Mouse (Mus musculus): ENCODE data around the gene Nxn. TPM values are rescaled to one million over a fixed set of nuclear protein-coding genes. Genes with fewer than 3 reads are reported as not detected.

Nxn gene
- polyA plus RNA-seq (2011; ENCODE audit: insufficient read depth, insufficient read length, low read depth, missing spikeins), result 51.7 and 57.7 TPM in 2 replicates

GRCm38 (mm10) chr11:76398798-76399586, at the start of gene Nxn:
TSS of gene Nxn (minus strand) at chr11:76399140.
- no peaks in the 10 kb centered on the region for H3K27me3 ChIP-seq (ENCODE audit: control insufficient read depth, insufficient read depth, low read length, poor library complexity, severe bottlenecking)
- H3K9me3 ChIP-seq (replicated peaks; ENCODE audit: control insufficient read depth, insufficient read depth, low read length, poor library complexity, severe bottlenecking), result no peaks in the 10 kb centered on the region
- no peak for TF ChIP-seq CTCF (IDR thresholded peaks at IDR 0.05; ENCODE audit: low read depth, low read length)
- peaks cover 6% of the 10 kb centered on the region for H3K4me1 ChIP-seq (ENCODE audit: control insufficient read depth, insufficient read depth, low read length)
- peak within 1 kb of the TSS; percentile 34; the same call in 1 of the 2 replicates for H3K27ac ChIP-seq (ENCODE audit: insufficient read depth, low read length)
- peak within 1 kb of the TSS; percentile 84 for H3K9ac ChIP-seq (ENCODE audit: low read depth, poor library complexity, severe bottlenecking)
- H3K4me3 ChIP-seq (ENCODE audit: low read depth, low read length), result peak within 1 kb of the TSS; percentile 85
- no peaks in the 10 kb centered on the region for H3K36me3 ChIP-seq (ENCODE audit: control insufficient read depth, insufficient read depth, low read length, poor library complexity, severe bottlenecking)

- no peak overlapping the region for H3K9ac ChIP-seq (ENCODE audit: low read depth, poor library complexity, severe bottlenecking)
- no peaks in the 10 kb centered on the region for H3K27me3 ChIP-seq (ENCODE audit: control insufficient read depth, insufficient read depth, low read length, poor library complexity, severe bottlenecking)
- no peak overlapping the region for H3K4me3 ChIP-seq (ENCODE audit: low read depth, low read length)
- H3K9me3 ChIP-seq (replicated peaks; ENCODE audit: control insufficient read depth, insufficient read depth, low read length, poor library complexity, severe bottlenecking), result no peaks in the 10 kb centered on the region
- no peaks in the 10 kb centered on the region for H3K36me3 ChIP-seq (ENCODE audit: control insufficient read depth, insufficient read depth, low read length, poor library complexity, severe bottlenecking)
- no peaks in the 10 kb centered on the region for H3K4me1 ChIP-seq (ENCODE audit: control insufficient read depth, insufficient read depth, low read length)
- no peak for TF ChIP-seq EP300 (IDR thresholded peaks at IDR 0.05; ENCODE audit: insufficient read depth, low read depth, low read length)
- no peak for TF ChIP-seq CTCF (IDR thresholded peaks at IDR 0.05; ENCODE audit: low read depth, low read length)
- TF ChIP-seq POLR2A (IDR thresholded peaks at IDR 0.05; ENCODE audit: insufficient read depth, low read length), result no peak
- no peak overlapping the region for H3K27ac ChIP-seq (ENCODE audit: insufficient read depth, low read length)
These were observed 47.3 kb upstream of the Nxn start for GRCm38 (mm10) chr11:76446251-76446650.

GRCm38 (mm10) chr11:76445459-76445858, 46.5 kb upstream of the Nxn start:
- H3K27ac ChIP-seq (ENCODE audit: insufficient read depth, low read length), result no peak overlapping the region
- TF ChIP-seq CTCF (IDR thresholded peaks at IDR 0.05; ENCODE audit: low read depth, low read length) (no peak), POLR2A (IDR thresholded peaks at IDR 0.05; ENCODE audit: insufficient read depth, low read length) (no peak)
- no peaks in the 10 kb centered on the region for H3K9me3 ChIP-seq (replicated peaks; ENCODE audit: control insufficient read depth, insufficient read depth, low read length, poor library complexity, severe bottlenecking)
- H3K27me3 ChIP-seq (ENCODE audit: control insufficient read depth, insufficient read depth, low read length, poor library complexity, severe bottlenecking), result no peaks in the 10 kb centered on the region
- no peaks in the 10 kb centered on the region for H3K36me3 ChIP-seq (ENCODE audit: control insufficient read depth, insufficient read depth, low read length, poor library complexity, severe bottlenecking)
- H3K9ac ChIP-seq (ENCODE audit: low read depth, poor library complexity, severe bottlenecking), result no peak overlapping the region
- no peak overlapping the region for H3K4me3 ChIP-seq (ENCODE audit: low read depth, low read length)
- H3K4me1 ChIP-seq (ENCODE audit: control insufficient read depth, insufficient read depth, low read length), result no peaks in the 10 kb centered on the region

GRCm38 (mm10) chr11:76439666-76440065, 40.7 kb upstream of the Nxn start:
- Histone ChIP-seq H3K9me3 (replicated peaks; ENCODE audit: control insufficient read depth, insufficient read depth, low read length, poor library complexity, severe bottlenecking) (no peaks in the 10 kb centered on the region), H3K9ac (ENCODE audit: low read depth, poor library complexity, severe bottlenecking) (no peak overlapping the region), H3K36me3 (ENCODE audit: control insufficient read depth, insufficient read depth, low read length, poor library complexity, severe bottlenecking) (no peaks in the 10 kb centered on the region), H3K27ac (ENCODE audit: insufficient read depth, low read length) (no peak overlapping the region), H3K4me1 (ENCODE audit: control insufficient read depth, insufficient read depth, low read length) (no peaks in the 10 kb centered on the region), H3K4me3 (ENCODE audit: low read depth, low read length) (no peak overlapping the region), H3K27me3 (ENCODE audit: control insufficient read depth, insufficient read depth, low read length, poor library complexity, severe bottlenecking) (no peaks in the 10 kb centered on the region)
- TF ChIP-seq CTCF (IDR thresholded peaks at IDR 0.05; ENCODE audit: low read depth, low read length), result no peak
- no peak for TF ChIP-seq POLR2A (IDR thresholded peaks at IDR 0.05; ENCODE audit: insufficient read depth, low read length)
- TF ChIP-seq EP300 (IDR thresholded peaks at IDR 0.05; ENCODE audit: insufficient read depth, low read depth, low read length), result no peak

GRCm38 (mm10) chr11:76436864-76437437, 38.0 kb upstream of the Nxn start:
- no peaks in the 10 kb centered on the region for H3K27me3 ChIP-seq (ENCODE audit: control insufficient read depth, insufficient read depth, low read length, poor library complexity, severe bottlenecking)
- no peaks in the 10 kb centered on the region for H3K4me1 ChIP-seq (ENCODE audit: control insufficient read depth, insufficient read depth, low read length)
- H3K36me3 ChIP-seq (ENCODE audit: control insufficient read depth, insufficient read depth, low read length, poor library complexity, severe bottlenecking), result no peaks in the 10 kb centered on the region
- peak overlapping the region; percentile 21 for H3K9ac ChIP-seq (ENCODE audit: low read depth, poor library complexity, severe bottlenecking)
- no peaks in the 10 kb centered on the region for H3K9me3 ChIP-seq (replicated peaks; ENCODE audit: control insufficient read depth, insufficient read depth, low read length, poor library complexity, severe bottlenecking)
- H3K4me3 ChIP-seq (ENCODE audit: low read depth, low read length), result peak overlapping the region; percentile 51
- H3K27ac ChIP-seq (ENCODE audit: insufficient read depth, low read length), result no peak overlapping the region
- TF ChIP-seq POLR2A (IDR thresholded peaks at IDR 0.05; ENCODE audit: insufficient read depth, low read length) (no peak), CTCF (IDR thresholded peaks at IDR 0.05; ENCODE audit: low read depth, low read length) (no peak), EP300 (IDR thresholded peaks at IDR 0.05; ENCODE audit: insufficient read depth, low read depth, low read length) (no peak)

- Histone ChIP-seq H3K9ac (ENCODE audit: low read depth, poor library complexity, severe bottlenecking) (no peak overlapping the region), H3K27ac (ENCODE audit: insufficient read depth, low read length) (no peak overlapping the region), H3K9me3 (replicated peaks; ENCODE audit: control insufficient read depth, insufficient read depth, low read length, poor library complexity, severe bottlenecking) (no peaks in the 10 kb centered on the region), H3K4me3 (ENCODE audit: low read depth, low read length) (no peak overlapping the region), H3K36me3 (ENCODE audit: control insufficient read depth, insufficient read depth, low read length, poor library complexity, severe bottlenecking) (no peaks in the 10 kb centered on the region), H3K27me3 (ENCODE audit: control insufficient read depth, insufficient read depth, low read length, poor library complexity, severe bottlenecking) (no peaks in the 10 kb centered on the region), H3K4me1 (ENCODE audit: control insufficient read depth, insufficient read depth, low read length) (no peaks in the 10 kb centered on the region)
- no peak for TF ChIP-seq CTCF (IDR thresholded peaks at IDR 0.05; ENCODE audit: low read depth, low read length)
- no peak for TF ChIP-seq EP300 (IDR thresholded peaks at IDR 0.05; ENCODE audit: insufficient read depth, low read depth, low read length)
These were observed 37.1 kb upstream of the Nxn start for GRCm38 (mm10) chr11:76436009-76436408.

Measured in ES-Bruce4 (cell line).